Mouse (Mus musculus): Measurements from ENCODE around the gene Tnnt2. TPM values are rescaled to one million over a fixed set of nuclear protein-coding genes. Genes with fewer than 3 reads are reported as not detected.

The Tnnt2 gene
- polyA plus RNA-seq, 1 experiment from 2014 or later = 12.2 TPM

DNA sequence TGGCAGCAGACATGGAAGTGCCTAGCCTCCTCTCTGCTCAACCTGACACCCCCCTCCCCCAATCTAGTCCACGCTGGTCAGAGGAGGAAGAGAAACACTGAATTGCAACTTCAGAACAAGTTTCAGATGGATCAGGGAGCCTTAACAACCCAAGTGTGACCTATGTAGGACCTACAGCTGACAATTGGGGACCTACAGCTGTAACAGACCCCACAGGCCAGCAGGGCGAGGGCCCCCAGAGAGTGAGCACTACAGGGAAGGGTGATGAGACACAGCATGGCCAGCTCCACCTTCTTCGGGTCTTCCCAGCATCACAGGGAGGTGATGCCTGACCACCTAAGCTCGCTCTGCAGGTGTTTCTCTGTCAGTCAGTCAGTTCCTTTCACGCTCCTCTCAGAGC, 24.9 kb downstream of the Tnnt2 start:
- Histone ChIP-seq H3K36me3 (no peaks in the 10 kb centered on the region), H3K4me3 (no peak overlapping the region), H3K4me2 (no peak overlapping the region), H3K9me3 (no peaks in the 10 kb centered on the region), H3K4me1 (no peaks in the 10 kb centered on the region), H3K27ac (no peak overlapping the region), H3K27me3 (0 out of 2 replicates have a peak, but pooled peaks cover 2% of the 10 kb centered on the region), H3K9ac (no peak overlapping the region)
- no peak for ATAC-seq (ENCODE audit: insufficient number of reproducible peaks, insufficient read depth, low FRiP score, low TSS enrichment, low read depth)
- 73% methylated on average over 5 of the region's 5 CpGs for WGBS

DNA sequence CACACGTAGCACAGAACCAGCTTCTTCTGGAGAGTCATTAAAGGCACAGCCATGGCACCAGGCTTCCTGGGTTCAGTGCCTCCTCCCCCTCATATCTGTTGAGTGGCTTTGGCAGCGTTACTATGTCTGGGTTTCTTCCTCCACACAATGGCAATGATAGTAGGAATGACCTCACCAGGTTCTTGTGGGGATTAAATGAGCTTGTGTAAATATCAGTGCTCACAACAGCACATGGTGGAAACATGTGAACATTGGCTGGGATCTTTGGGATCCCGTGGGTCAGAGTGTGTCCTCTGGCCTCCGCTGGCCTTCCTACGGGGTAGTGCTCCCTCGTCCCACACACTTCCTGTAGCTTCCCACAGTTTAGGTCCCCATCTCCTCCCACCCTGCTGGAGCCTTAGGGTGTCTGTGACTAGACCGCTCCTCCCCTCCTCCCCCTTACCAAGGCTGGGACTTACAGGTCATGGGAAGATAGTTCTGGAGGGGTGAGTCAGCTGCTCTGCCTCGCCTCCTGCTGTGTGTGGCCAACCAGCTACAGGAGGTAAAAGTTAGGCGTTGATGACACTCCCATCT, 25.9 kb downstream of the Tnnt2 start:
- H3K36me3 ChIP-seq = no peaks in the 10 kb centered on the region
- no peak for ATAC-seq (ENCODE audit: insufficient number of reproducible peaks, insufficient read depth, low FRiP score, low TSS enrichment, low read depth)
- H3K9ac ChIP-seq = no peak overlapping the region
- H3K9me3 ChIP-seq = no peaks in the 10 kb centered on the region
- H3K4me1 ChIP-seq = no peaks in the 10 kb centered on the region
- no peak overlapping the region for H3K4me3 ChIP-seq
- WGBS = 69% methylated on average over 9 of the region's 9 CpGs
- H3K27me3 ChIP-seq = 0 out of 2 replicates have a peak, but pooled peaks cover 3% of the 10 kb centered on the region
- H3K27ac ChIP-seq = no peak overlapping the region
- no peak overlapping the region for H3K4me2 ChIP-seq

DNA sequence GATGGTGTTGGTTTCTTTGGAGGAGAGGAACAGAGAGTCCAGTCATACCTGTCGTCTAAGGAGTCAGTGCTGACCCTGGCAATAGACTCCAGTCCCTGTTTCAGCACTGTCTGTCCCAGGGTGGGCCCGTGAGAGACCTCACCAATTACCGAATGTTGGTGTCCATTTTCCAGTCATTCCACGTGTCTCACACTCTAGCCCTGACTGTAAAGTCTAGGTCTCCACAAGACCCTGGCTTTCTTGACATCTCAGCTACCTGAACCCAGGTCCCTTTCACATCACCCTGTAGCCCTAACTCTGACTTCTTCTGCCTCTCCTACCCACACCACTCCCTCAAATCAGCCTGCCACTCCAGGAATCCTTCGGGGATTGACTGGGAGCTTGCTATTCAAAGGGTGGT, 26.4 kb downstream of the Tnnt2 start:
- 0 out of 2 replicates have a peak, but pooled peaks cover 3% of the 10 kb centered on the region for H3K27me3 ChIP-seq
- H3K4me2 ChIP-seq = no peak overlapping the region
- no peaks in the 10 kb centered on the region for H3K4me1 ChIP-seq
- no peak overlapping the region for H3K4me3 ChIP-seq
- ATAC-seq (ENCODE audit: insufficient number of reproducible peaks, insufficient read depth, low FRiP score, low TSS enrichment, low read depth) = no peak
- no peak overlapping the region for H3K27ac ChIP-seq
- no peaks in the 10 kb centered on the region for H3K36me3 ChIP-seq
- 78% methylated on average over 5 of the region's 5 CpGs for WGBS
- H3K9me3 ChIP-seq = no peaks in the 10 kb centered on the region
- no peak overlapping the region for H3K9ac ChIP-seq

DNA sequence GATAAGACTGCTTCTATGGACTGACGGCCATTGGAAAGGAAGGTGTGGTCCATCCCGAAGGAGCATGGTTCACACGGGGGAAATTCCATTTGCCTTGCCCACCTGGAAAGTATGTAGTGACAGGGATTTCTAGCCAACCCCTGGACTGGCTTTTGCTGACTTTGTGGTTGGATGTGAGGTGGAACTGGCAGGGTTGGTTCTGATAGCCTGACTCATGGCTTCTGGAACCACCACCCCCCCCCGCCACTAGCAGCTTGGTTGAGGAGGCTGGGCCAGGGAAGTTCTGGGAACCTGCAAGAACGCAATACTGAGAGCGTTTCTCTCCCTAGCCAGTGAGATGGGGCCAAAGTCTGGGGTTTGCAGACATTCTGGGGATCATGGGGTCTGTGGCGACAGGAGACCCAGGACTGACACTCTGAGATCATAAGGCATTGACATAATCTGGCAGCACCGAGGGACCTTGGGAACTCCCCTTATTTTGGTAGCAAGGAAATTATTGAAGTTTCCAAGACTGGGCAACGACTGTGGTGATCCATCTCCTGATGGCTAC, 27.7 kb downstream of the Tnnt2 start:
- Histone ChIP-seq H3K4me3 (no peak overlapping the region), H3K27me3 (0 out of 2 replicates have a peak, but pooled peaks cover 3% of the 10 kb centered on the region), H3K27ac (no peak overlapping the region), H3K9ac (no peak overlapping the region), H3K36me3 (no peaks in the 10 kb centered on the region), H3K4me1 (no peaks in the 10 kb centered on the region), H3K9me3 (no peaks in the 10 kb centered on the region), H3K4me2 (no peak overlapping the region)
- 77% methylated on average over 9 of the region's 9 CpGs for WGBS
- no peak for ATAC-seq (ENCODE audit: insufficient number of reproducible peaks, insufficient read depth, low FRiP score, low TSS enrichment, low read depth)

DNA sequence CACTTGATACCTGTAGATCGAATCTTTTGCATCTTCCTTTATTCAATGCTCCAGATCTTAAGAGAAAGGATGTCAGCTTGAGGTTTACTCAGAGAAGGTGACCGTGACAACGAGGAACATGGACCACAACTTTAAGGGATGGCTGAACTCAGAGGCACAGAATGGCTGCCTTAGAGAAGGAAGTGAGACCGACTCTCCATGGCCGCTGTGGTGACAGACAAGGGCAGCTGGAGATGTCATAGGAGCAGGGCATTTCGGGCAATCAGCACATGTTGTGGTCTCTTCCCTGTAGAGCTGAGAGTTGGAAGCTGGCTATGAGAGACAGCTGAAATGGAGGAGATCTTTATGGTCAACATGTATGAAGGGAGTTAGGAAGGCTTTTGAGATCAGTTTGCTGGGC, 28.7 kb downstream of the Tnnt2 start:
- WGBS = 82% methylated on average over 6 of the region's 6 CpGs
- H3K27me3 ChIP-seq = 0 out of 2 replicates have a peak, but pooled peaks cover 3% of the 10 kb centered on the region
- no peak for ATAC-seq (ENCODE audit: insufficient number of reproducible peaks, insufficient read depth, low FRiP score, low TSS enrichment, low read depth)
- no peaks in the 10 kb centered on the region for H3K4me1 ChIP-seq
- no peaks in the 10 kb centered on the region for H3K36me3 ChIP-seq
- H3K27ac ChIP-seq = no peak overlapping the region
- no peak overlapping the region for H3K9ac ChIP-seq
- no peaks in the 10 kb centered on the region for H3K9me3 ChIP-seq
- no peak overlapping the region for H3K4me2 ChIP-seq
- H3K4me3 ChIP-seq = no peak overlapping the region

DNA sequence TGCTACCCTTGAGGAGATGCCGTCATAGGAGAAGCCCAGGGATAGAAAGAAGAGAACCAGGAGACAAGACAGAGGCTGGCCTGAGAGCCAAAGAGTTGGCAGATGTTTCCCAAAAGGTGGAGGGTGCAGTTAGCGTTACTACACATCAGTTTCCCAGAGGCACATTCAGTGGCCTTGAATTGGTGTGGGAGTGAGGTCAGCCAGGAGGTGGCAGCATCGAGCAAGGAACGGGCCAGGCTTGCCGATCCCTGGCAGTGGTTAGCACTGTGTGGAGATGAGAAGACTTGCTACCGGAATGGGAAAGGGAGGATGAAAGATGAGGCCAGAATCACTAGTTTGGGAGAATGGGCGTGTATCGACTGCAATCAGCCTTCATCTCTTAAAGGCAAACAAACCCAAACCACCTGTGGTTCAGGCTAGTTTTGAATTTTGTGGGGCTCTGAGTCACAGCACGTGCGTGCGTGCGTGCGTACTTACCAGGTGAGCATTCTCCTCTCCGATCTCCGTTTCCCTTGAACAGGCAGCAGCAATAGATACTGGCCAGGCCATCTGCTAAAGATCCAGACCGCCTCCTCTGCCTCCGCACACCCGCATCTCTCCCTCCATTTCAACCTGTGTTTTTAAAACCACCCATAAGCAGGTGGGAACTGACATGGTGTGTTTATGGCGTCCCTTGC, 29.5 kb downstream of the Tnnt2 start:
- ATAC-seq (ENCODE audit: insufficient number of reproducible peaks, insufficient read depth, low FRiP score, low TSS enrichment, low read depth) = peak; percentile 67; the same call in 1 of the 2 replicates
- Histone ChIP-seq H3K9ac (no peak overlapping the region), H3K27ac (no peak overlapping the region), H3K4me3 (no peak overlapping the region), H3K36me3 (no peaks in the 10 kb centered on the region), H3K4me2 (no peak overlapping the region), H3K4me1 (no peaks in the 10 kb centered on the region), H3K27me3 (0 out of 2 replicates have a peak, but pooled peaks cover 3% of the 10 kb centered on the region), H3K9me3 (no peaks in the 10 kb centered on the region)
- 47% methylated on average over 19 of the region's 19 CpGs for WGBS

DNA sequence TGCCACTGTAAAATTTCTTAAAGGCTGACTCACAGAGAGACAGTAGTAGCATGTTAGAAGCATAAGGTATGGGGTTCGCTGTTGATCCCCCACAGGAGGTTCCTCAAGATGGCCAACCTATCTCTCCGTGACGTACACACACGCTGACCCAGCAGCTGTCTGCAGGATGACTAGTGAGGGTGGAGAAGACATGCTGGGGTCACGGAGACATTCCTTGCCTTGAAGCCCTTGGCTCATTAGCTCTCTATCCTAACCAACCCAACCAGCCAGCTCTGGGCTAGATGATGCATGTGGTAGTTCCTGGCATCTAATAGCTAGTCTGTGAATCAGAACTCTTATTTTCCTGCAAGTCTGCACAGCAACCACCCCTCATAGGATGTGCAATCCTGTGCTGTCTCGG, 32.4 kb downstream of the Tnnt2 start:
- 0 out of 2 replicates have a peak, but pooled peaks cover 3% of the 10 kb centered on the region for H3K27me3 ChIP-seq
- no peak overlapping the region for H3K27ac ChIP-seq
- H3K9me3 ChIP-seq = no peaks in the 10 kb centered on the region
- WGBS = 91% methylated on average over 6 of the region's 6 CpGs
- ATAC-seq (ENCODE audit: insufficient number of reproducible peaks, insufficient read depth, low FRiP score, low TSS enrichment, low read depth) = no peak
- no peaks in the 10 kb centered on the region for H3K36me3 ChIP-seq
- no peak overlapping the region for H3K9ac ChIP-seq
- H3K4me2 ChIP-seq = no peak overlapping the region
- no peaks in the 10 kb centered on the region for H3K4me1 ChIP-seq
- no peak overlapping the region for H3K4me3 ChIP-seq

DNA sequence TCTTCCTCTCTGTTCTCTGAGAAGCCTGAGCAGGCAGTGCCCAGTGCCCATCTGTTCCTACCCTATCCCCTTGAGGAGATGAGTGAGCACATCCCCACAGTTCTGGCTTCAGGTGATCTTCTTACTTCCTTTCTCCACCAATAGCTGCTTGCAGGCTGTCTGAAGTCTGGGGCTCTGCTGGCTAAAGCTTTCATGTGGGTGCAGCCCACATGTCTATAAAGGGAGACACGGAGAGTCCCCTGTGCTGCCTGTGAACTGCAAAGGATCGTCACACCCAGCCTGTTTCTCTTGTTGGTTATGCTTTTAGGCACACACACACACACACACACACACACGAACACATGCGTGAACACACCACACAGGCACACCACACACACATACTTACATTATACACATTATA, 36.8 kb downstream of the Tnnt2 start:
- no peak for ATAC-seq (ENCODE audit: insufficient number of reproducible peaks, insufficient read depth, low FRiP score, low TSS enrichment, low read depth)
- 82% methylated on average over 4 of the region's 4 CpGs for WGBS
- no peaks in the 10 kb centered on the region for H3K27me3 ChIP-seq
- no peak overlapping the region for H3K27ac ChIP-seq
- H3K9me3 ChIP-seq = no peaks in the 10 kb centered on the region
- H3K4me2 ChIP-seq = no peak overlapping the region
- H3K9ac ChIP-seq = no peak overlapping the region
- H3K4me3 ChIP-seq = no peak overlapping the region
- H3K36me3 ChIP-seq = no peaks in the 10 kb centered on the region
- H3K4me1 ChIP-seq = no peaks in the 10 kb centered on the region

DNA sequence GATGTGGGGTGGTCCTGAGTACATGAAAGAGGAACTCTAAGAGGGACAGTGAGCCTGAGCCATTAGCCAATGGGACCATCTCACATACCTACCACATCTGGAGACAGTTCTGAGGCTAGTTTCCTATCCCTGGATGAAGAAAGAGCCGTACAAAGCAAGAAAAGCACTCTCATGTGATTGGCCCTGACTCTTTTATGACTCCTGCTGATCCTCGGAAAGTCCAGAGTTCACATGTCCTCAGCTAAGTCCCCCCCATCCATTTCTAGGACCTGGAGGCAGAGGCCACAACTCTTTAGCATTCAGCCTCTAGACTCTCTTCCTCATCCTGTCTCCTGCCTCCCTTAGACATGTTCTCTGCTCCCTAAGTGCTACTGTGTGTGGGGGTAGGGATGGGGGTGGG, 41.1 kb downstream of the Tnnt2 start:
- no peaks in the 10 kb centered on the region for H3K9me3 ChIP-seq
- H3K36me3 ChIP-seq = no peaks in the 10 kb centered on the region
- 69% methylated on average over 2 of the region's 2 CpGs for WGBS
- no peak for ATAC-seq (ENCODE audit: insufficient number of reproducible peaks, insufficient read depth, low FRiP score, low TSS enrichment, low read depth)
- H3K27me3 ChIP-seq = no peaks in the 10 kb centered on the region
- H3K4me1 ChIP-seq = no peaks in the 10 kb centered on the region
- H3K27ac ChIP-seq = no peak overlapping the region
- no peak overlapping the region for H3K9ac ChIP-seq
- no peak overlapping the region for H3K4me3 ChIP-seq
- H3K4me2 ChIP-seq = no peak overlapping the region

DNA sequence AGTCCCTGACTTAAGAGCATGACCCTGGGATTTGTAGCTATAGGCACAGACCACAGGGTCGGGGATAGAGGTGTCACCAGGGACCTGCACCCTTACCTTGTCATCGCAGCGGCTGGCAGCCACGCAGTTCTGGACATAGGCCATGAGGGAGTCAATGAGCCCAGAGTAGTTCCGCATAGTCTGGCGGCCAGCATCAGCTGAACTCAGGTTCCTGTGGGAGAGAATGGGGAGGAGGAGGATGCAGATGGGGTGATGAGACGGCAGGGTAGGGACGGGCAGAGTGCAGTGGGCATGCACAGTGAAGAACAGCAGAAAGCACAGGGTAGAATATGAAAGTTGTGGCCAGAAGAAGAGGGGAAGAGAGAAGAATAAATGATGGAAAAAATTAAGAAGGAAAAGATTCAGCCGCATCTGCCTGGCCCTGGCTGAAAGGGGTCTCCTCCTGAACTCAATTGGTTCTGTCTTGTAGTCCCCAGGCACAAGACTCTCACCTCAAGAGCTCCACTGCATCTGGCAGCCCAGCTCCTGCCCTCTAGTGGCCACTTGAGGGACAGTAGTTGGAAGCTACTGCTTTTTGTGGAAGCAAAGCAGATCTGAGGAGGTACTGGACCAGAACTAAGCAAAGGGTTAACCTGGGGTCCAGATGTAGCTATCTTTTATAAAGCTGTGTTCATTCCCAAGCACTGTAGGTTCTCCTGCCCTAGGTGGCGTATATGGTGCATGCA, 46.4 kb downstream of the Tnnt2 start:
- Histone ChIP-seq H3K27me3 (no peaks in the 10 kb centered on the region), H3K4me3 (no peak overlapping the region), H3K36me3 (no peaks in the 10 kb centered on the region), H3K9me3 (no peaks in the 10 kb centered on the region), H3K4me1 (no peaks in the 10 kb centered on the region), H3K9ac (no peak overlapping the region), H3K4me2 (no peak overlapping the region), H3K27ac (no peak overlapping the region)
- 75% methylated on average over 10 of the region's 10 CpGs for WGBS
- no peak for ATAC-seq (ENCODE audit: insufficient number of reproducible peaks, insufficient read depth, low FRiP score, low TSS enrichment, low read depth)

DNA sequence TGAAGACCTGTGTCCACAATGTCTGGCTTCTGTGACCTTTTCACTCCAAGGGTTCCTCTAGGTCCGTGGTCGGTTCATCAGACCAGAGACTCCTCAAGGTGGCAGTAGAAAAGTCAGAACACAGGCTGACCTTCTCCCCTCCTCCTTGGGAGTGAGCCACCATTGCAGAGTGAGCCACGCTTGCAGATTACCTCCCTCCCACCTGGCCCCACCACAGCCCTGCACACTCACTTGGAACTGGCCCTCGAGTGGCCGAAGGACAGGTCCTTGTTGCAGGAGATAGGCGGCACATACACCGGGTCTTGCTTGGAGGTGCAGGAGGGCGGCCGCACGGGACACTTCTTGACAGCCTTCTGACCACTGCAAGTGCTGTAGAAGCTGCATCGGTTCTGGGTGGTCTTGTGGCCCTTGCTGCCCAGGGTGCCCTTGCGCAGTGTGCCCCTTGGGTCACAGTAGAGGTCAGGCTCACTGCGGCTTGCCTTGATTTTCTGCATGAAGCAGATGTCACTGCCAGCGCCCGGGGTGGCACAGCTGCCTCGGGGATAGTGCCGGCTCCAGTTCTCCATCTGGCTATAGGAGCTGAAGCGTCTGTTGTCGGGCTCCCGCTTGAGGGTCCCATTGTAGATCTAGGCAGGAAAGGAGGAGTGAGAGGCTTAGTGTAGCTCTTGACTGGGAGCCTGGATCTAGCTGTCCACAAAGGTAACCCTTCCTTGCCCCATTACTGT, 53.5 kb downstream of the Tnnt2 start:
- no peak for ATAC-seq (ENCODE audit: insufficient number of reproducible peaks, insufficient read depth, low FRiP score, low TSS enrichment, low read depth)
- H3K4me1 ChIP-seq = peaks cover 6% of the 10 kb centered on the region; the same call in 1 of the 2 replicates
- no peak overlapping the region for H3K9ac ChIP-seq
- H3K4me2 ChIP-seq = no peak overlapping the region
- no peak overlapping the region for H3K27ac ChIP-seq
- no peak overlapping the region for H3K4me3 ChIP-seq
- H3K27me3 ChIP-seq = no peaks in the 10 kb centered on the region
- WGBS = 77% methylated on average over 20 of the region's 20 CpGs
- no peaks in the 10 kb centered on the region for H3K36me3 ChIP-seq
- no peaks in the 10 kb centered on the region for H3K9me3 ChIP-seq
